Comparison of ENCODE assay signal across 9 mouse cellular contexts in the genomic region with DNA sequence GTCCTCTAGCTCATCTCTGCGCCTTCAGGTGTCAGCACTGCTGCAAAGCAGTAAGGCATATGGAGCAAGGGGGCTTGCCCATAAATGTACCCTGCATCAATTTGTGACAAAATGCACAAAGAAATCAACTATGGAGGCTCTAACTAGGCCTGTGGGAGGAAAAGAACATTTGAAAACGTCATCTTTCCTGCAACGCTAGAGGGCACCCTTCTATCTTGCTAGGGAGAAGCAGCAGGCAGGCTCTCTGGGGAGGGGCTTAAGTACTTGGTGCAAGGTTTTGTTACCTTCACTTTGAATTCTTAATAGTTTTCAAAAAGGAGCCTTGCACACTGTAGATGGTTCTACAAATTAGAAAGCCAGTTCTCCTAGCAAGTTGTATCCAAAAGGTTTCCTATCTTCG. TPM values are rescaled to one million over a fixed set of nuclear protein-coding genes. Genes with fewer than 3 reads are reported as not detected.
DNase-seq lines count a peak whose midpoint lies in the region; TF ChIP-seq lines count a peak whose summit lies in the region.
"Had no signal": no experiment of that assay in that cellular context is flagged by ENCODE, and none has a peak within 500 bp of the region (broad histone marks: within the 10 kb centered on the region; RNA-seq: fewer than 3 reads in every experiment).

No protein-coding gene starts in this region.

- H3K9me3 ChIP-seq in E14TG2a.4 (ENCODE audit: low read length), result no peaks in the 10 kb centered on the region
- H3K9me3 ChIP-seq: neural tube, embryonic 12.5 days had no signal

- DNase-seq in heart, adult 18-20 months, result peak; percentile 6 to 54
- no peak for DNase-seq in heart, postnatal 25 days (ENCODE audit: low spot score)
- peak; percentile 90 for DNase-seq in brain, embryonic 14.5 days (ENCODE audit: low read depth)
- peak; percentile 32 for DNase-seq in gastrocnemius, postnatal 14 days
- DNase-seq in left cerebral cortex, adult 2 months (ENCODE audit: extremely low spot score in 1 of 2, low spot score in 2 of 2), result peak; percentile 66 to 68
- peak; percentile 87 for DNase-seq in retina, embryonic 14.5 days (ENCODE audit: low spot score)
- DNase-seq in spleen, postnatal 14 days (ENCODE audit: low spot score in 2 of 2), result no peak

- peaks cover 38% of the 10 kb centered on the region for H3K27me3 ChIP-seq in E14TG2a.4 (ENCODE audit: insufficient read depth, low read length)
- H3K27me3 ChIP-seq: neural tube, embryonic 12.5 days had no signal

- peak; percentile 57 for TF ChIP-seq CTCF in E14TG2a.4 (conservative IDR thresholded peaks at IDR 0.05; ENCODE audit: low read length)
- peak; percentile 71; the same call in 1 of the 2 replicates for TF ChIP-seq CTCF in brain, embryonic 14.5 days (IDR thresholded peaks at IDR 0.05; ENCODE audit: borderline replicate concordance, extremely low read depth, insufficient read depth, insufficient read length)
- TF ChIP-seq CTCF in left cerebral cortex, adult 2 months (IDR thresholded peaks at IDR 0.05), result peak; percentile 84

- intact Hi-C loops in heart, postnatal 25 days (cut with DNase I), result loop anchor here (2.0 to 10.0 kb wide), 3 partner anchors 459 to 653 kb away; no protein-coding TSS in a partner anchor
- intact Hi-C loops in gastrocnemius, postnatal 14 days (cut with DNase I; ENCODE audit: low total_unique reads), result loop anchor here (5.0 kb wide), 1 partner anchor 460 kb away; no protein-coding TSS in a partner anchor
- intact Hi-C loops in left cerebral cortex, adult 2 months (cut with DNase I), result loop anchor here (1.0 to 10.0 kb wide), 4 partner anchors 73 to 480 kb away; no protein-coding TSS in a partner anchor

- H3K36me3 ChIP-seq in E14TG2a.4 (ENCODE audit: insufficient read depth, low read length), result no peaks in the 10 kb centered on the region
- H3K36me3 ChIP-seq: neural tube, embryonic 12.5 days had no signal

- H3K4me1 ChIP-seq in E14TG2a.4 (replicated peaks; ENCODE audit: low read depth, low read length), result peaks cover 21% of the 10 kb centered on the region

- no peak overlapping the region for H3K4me3 ChIP-seq in E14TG2a.4 (replicated peaks; ENCODE audit: low read length)
- H3K4me3 ChIP-seq in left cerebral cortex, adult 2 months, result no peak overlapping the region
- H3K4me3 ChIP-seq: neural tube, embryonic 12.5 days had no signal

- TF ChIP-seq POLR2A in brain, embryonic 14.5 days (IDR thresholded peaks at IDR 0.05; ENCODE audit: borderline replicate concordance, extremely low read depth, insufficient read depth, insufficient read length, poor library complexity, severe bottlenecking), result no peak

- peak overlapping the region; percentile 45; the same call in 1 of the 2 replicates for H3K27ac ChIP-seq in left cerebral cortex, adult 2 months
- H3K27ac ChIP-seq: neural tube, embryonic 12.5 days had no signal

RNA-seq across cellular contexts. Expression of a gene that starts 2.8 kb away (rescaled TPM):
- total RNA-seq in heart, adult 18-20 months (2021), result under 1 TPM; 0.17 to 0.33 TPM
- total RNA-seq in heart, postnatal 25 days (2021), result under 1 TPM; 0.42 to 0.44 TPM
- 10.7 and 16.0 TPM in 2 replicates for polyA plus RNA-seq in brain, embryonic 14.5 days (2012; rRNA removed)
- total RNA-seq in gastrocnemius, postnatal 14 days (2021), result 10 to 100 TPM; 32.8 to 33.0 TPM
- 100 to 1,000 TPM; 130 to 135 TPM for total RNA-seq in left cerebral cortex, adult 2 months (2021)

Comparison
In these comparisons a context has a peak if more than half of its experiments do, and no peak if none do; other contexts are left out.
1. DNase-seq: peak in heart, adult 18-20 months (2 of 2), brain, embryonic 14.5 days (single experiment), gastrocnemius, postnatal 14 days (single experiment), left cerebral cortex, adult 2 months (2 of 2) and retina, embryonic 14.5 days (single experiment); none in heart, postnatal 25 days (single experiment) and spleen, postnatal 14 days (0 of 2).
2. RNA of a gene that starts 2.8 kb away (total RNA-seq): 130 to 135 TPM in left cerebral cortex, adult 2 months and 32.8 to 33.0 TPM in gastrocnemius, postnatal 14 days; 0.42 to 0.44 TPM in heart, postnatal 25 days and 0.17 to 0.33 TPM in heart, adult 18-20 months; every median in the first group is over 10 times any median in the second.
3. Peak in every context shown above with its lines, with median percentiles within 50 percentile points of each other: CTCF ChIP-seq.